Mouse (Mus musculus) liver, postnatal 0 days (tissue): ENCODE measurements at regions not wholly inside any gene's neighbourhood (a gene's known extent, or its start where the extent isn't known, plus 50 kb on each side); places are given as distances from the start of the nearest gene placed in this dataset.

ENCODE experiments used
- CTCF ChIP-seq: sonication (generic); IDR thresholded peaks from 2 replicates; pipeline ENCODE4 v1.5.1; 2016; ENCODE audit warnings: antibody characterized with exemption, low read depth
- EP300 ChIP-seq: IDR thresholded peaks from 2 replicates; pipeline ENCODE4 v1.6.1; 2016; ENCODE audit warnings: antibody characterized with exemption, low read depth, mild to moderate bottlenecking

DNA sequence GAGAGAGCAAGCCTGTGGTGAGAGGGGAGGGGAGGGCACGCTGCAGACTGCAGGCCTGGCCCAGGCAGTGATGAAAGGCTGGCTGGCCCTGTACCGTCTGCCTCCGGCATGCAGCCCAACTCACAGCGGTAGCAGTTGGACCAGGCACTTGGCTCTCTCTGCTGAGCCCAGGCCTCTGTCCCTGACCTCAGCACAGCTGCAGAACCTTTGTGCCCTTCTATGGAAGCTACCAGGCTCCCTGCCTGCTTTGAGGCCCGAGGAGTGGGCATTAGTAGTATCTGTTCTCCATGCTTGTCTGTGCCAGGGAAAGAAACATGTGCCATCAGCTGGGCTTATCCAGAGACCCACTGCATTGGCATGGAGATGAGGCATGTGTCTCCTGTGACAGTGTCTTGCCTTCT is 473.2 kb downstream of the Rps24 start:
- TF ChIP-seq EP300, result no peak
- no peak for TF ChIP-seq CTCF
